Mouse (Mus musculus): ENCODE measurements around the gene Atp6v1e1.

The Atp6v1e1 gene

GRCm38 (mm10) chr6:120761151-120761550, 61.4 kb downstream of the Atp6v1e1 start:
- no peak for DNase-seq

- DNase-seq, result no peak
Observed at GRCm38 (mm10) chr6:120746416-120746815, 76.2 kb downstream of the Atp6v1e1 start.

Data from layer of hippocampus, adult 9-11 months (tissue).